Comparison of ENCODE assay signal across 9 mouse cellular contexts in the genomic region with DNA sequence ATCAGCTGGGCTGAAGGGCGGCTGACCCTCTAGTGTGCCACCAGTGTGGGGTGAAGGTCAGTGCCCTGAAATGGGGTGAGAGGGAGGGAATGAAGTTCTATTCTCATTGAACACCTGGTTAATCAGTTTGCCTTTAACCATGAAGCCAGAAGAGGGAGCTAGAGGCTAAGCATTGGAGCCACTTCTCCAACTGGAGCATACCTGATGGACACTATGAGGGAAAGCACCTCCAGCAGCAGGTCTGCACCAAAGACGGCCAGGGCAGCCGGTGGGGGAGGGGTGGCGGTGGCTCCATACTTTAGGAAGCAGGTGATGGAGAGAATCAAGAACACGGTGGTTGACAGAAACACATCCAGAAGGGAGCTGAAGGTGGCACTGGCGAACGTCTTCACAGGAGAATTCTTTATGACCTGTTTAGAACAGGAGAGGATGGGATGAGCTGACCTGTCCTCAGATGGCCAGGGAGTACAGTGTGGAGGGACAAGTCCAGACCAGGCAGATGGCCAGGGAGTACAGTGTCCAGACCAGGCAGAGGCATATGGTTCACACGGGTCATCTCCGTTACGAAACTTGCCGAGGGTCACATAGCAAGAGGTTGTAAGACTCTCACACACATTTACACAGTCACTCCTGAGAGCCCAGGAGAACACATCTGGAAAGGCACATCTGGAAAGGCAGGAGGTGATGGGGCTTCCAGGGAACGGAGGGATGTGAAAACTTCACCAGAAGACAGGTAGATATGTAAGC.
DNase-seq lines count a peak whose midpoint lies in the region; TF ChIP-seq lines count a peak whose summit lies in the region.
"Had no signal": no experiment of that assay in that cellular context is flagged by ENCODE, and none has a peak within 500 bp of the region (broad histone marks: within the 10 kb centered on the region; RNA-seq: fewer than 3 reads in every experiment).

No protein-coding gene starts in this region.

- H3K4me3 ChIP-seq in bone marrow macrophage, adult 2 months (ENCODE audit: insufficient read depth, low read length): no peak overlapping the region
- H3K4me3 ChIP-seq: liver, embryonic 13.5 days had no signal

- H3K4me1 ChIP-seq in bone marrow macrophage, adult 2 months (ENCODE audit: control insufficient read depth, insufficient read depth, low read length): peaks cover 15% of the 10 kb centered on the region
- H3K4me1 ChIP-seq: liver, embryonic 13.5 days had no signal

- DNase-seq in heart, adult 11 months: peak; percentile 89
- DNase-seq in heart, adult 9 months (ENCODE audit: low spot score in 2 of 2): no peak
- DNase-seq in 3134 (ENCODE audit: extremely low read depth, insufficient read length, low spot score): peak; percentile 34
- DNase-seq in heart, postnatal 4 days: peak; percentile 39
- DNase-seq in lung, postnatal 10 days: peak; percentile 39
- DNase-seq in urinary bladder, postnatal 4 days (ENCODE audit: low spot score in 2 of 2): no peak
- no peak for DNase-seq in c-Kit-positive CD71-positive TER-119-positive erythroid progenitor cells, embryonic 14.5 days (ENCODE audit: low spot score)
- DNase-seq: liver, embryonic 13.5 days had no signal

- TF ChIP-seq POLR2A in bone marrow macrophage, adult 2 months (IDR thresholded peaks at IDR 0.05; ENCODE audit: borderline replicate concordance, low read depth, low read length): no peak

- no peak overlapping the region for H3K27ac ChIP-seq in bone marrow macrophage, adult 2 months (ENCODE audit: insufficient read depth, low read depth, low read length)
- H3K27ac ChIP-seq: liver, embryonic 13.5 days had no signal

- peak; percentile 4; the same call in 1 of the 2 replicates for TF ChIP-seq CTCF in bone marrow macrophage, adult 2 months (IDR thresholded peaks at IDR 0.05; ENCODE audit: low read depth, low read length)

Comparison
In these comparisons a context has a peak if more than half of its experiments do, and no peak if none do; other contexts are left out.
1. DNase-seq: peak in heart, adult 11 months (single experiment), 3134 (single experiment), heart, postnatal 4 days (single experiment) and lung, postnatal 10 days (single experiment); none in heart, adult 9 months (0 of 2), urinary bladder, postnatal 4 days (0 of 2) and c-Kit-positive CD71-positive TER-119-positive erythroid progenitor cells, embryonic 14.5 days (single experiment).